Mouse (Mus musculus): ENCODE measurements around the gene Smg7. TPM values are rescaled to one million over a fixed set of nuclear protein-coding genes. Genes with fewer than 3 reads are reported as not detected.
"Not testable (repeated sequence)": the region's sequence is repeated elsewhere in the genome, so short reads cannot be mapped to it uniquely, and the experiment has no call there.

Smg7 gene
- polyA plus RNA-seq, 1 experiment from 2014 or later: 23.9 TPM

DNA sequence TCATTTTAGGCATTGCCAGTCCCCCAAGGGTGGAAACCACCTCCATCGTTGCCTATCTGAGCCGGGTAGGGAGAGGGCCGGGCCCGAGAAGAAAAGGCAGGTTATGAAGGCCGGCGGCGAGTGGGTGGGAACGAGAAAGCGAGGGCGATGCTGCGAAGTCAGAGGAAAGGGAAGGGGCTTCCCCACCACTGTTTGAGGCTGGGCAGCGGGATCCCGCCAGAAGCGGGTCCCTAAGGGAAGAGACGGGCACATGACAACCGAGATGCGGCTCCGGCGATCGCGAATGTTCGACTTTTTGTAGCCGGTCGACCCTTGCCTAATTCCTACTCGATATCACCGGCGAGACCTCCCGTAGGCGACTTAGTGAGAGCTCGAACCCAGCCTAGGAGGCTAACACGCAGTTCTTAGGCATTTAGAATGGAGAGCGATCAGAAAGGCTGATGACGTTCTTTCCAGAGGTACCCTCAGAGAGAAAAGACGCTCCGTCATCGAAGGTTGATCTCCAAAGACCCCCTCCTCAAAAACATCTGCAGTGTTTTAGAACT, 1.2 kb upstream of the Smg7 start:
- Histone ChIP-seq H3K4me3 (replicated peaks) (peak overlapping the region; percentile 66), H3K9me3 (no peaks in the 10 kb centered on the region), H3K9ac (peak overlapping the region; percentile 84), H3K4me2 (replicated peaks) (peak overlapping the region; percentile 99), H3K27me3 (replicated peaks) (no peaks in the 10 kb centered on the region), H3K4me1 (replicated peaks) (peaks cover 4% of the 10 kb centered on the region), H3K27ac (peak overlapping the region; percentile 98), H3K36me3 (no peaks in the 10 kb centered on the region)
- ATAC-seq: peak; percentile 19
- under 1% methylated on average over 36 of the region's 36 CpGs for WGBS

GRCm38 (mm10) chr1:152902665-152903516, 445 bp upstream of the Smg7 start:
- under 1% methylated on average over 47 of the region's 69 CpGs for WGBS
- H3K4me1 ChIP-seq (replicated peaks): peaks cover 4% of the 10 kb centered on the region
- H3K27me3 ChIP-seq (replicated peaks): no peaks in the 10 kb centered on the region
- H3K4me3 ChIP-seq (replicated peaks): peak overlapping the region; percentile 66
- peak; percentile 91 for ATAC-seq
- no peaks in the 10 kb centered on the region for H3K9me3 ChIP-seq
- peak overlapping the region; percentile 93 for H3K9ac ChIP-seq
- no peaks in the 10 kb centered on the region for H3K36me3 ChIP-seq
- H3K4me2 ChIP-seq (replicated peaks): peak overlapping the region; percentile 99
- H3K27ac ChIP-seq: peak overlapping the region; percentile 98

- H3K9ac ChIP-seq: peak overlapping the region; percentile 93
- peak overlapping the region; percentile 69 for H3K4me2 ChIP-seq (replicated peaks)
- no peaks in the 10 kb centered on the region for H3K9me3 ChIP-seq
- peaks cover 4% of the 10 kb centered on the region for H3K4me1 ChIP-seq (replicated peaks)
- WGBS: under 1% methylated on average over 6 of the region's 6 CpGs
- H3K36me3 ChIP-seq: no peaks in the 10 kb centered on the region
- no peak for ATAC-seq
- H3K4me3 ChIP-seq (replicated peaks): peak overlapping the region; percentile 66
- no peaks in the 10 kb centered on the region for H3K27me3 ChIP-seq (replicated peaks)
- H3K27ac ChIP-seq: peak overlapping the region; percentile 96; the same call in 1 of the 2 replicates
Observed at GRCm38 (mm10) chr1:152901419-152901764, 1.1 kb downstream of the Smg7 start.

GRCm38 (mm10) chr1:152888086-152888485, 14.4 kb downstream of the Smg7 start:
- H3K36me3 ChIP-seq; ATAC-seq; H3K9ac ChIP-seq; H3K9me3 ChIP-seq; H3K4me1 ChIP-seq (replicated peaks); H3K27me3 ChIP-seq (replicated peaks); H3K4me2 ChIP-seq (replicated peaks); H3K4me3 ChIP-seq (replicated peaks); H3K27ac ChIP-seq: not testable (repeated sequence)
- WGBS: 96% methylated on average over 3 of the region's 5 CpGs

DNA sequence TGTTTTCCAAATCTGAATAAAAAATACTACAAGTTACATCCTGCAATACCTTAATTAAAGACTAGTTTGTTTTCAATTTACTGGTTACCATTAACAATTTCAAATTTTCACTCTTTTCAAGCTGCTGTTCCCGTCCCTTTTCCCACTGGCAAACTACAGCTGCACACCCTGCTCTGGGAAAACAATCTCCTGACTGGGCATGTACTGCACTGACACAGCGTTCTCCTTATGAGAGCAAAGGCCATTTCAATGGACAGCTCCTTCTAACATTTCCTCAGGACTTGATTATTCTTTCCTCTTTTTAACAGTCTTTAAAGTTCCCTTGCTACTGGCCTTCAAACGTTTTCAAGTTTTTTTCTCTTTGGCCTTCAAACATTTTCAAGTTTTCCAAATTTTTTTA, 31.4 kb downstream of the Smg7 start:
- no peaks in the 10 kb centered on the region for H3K27me3 ChIP-seq (replicated peaks)
- no peak overlapping the region for H3K4me2 ChIP-seq (replicated peaks)
- H3K4me1 ChIP-seq (replicated peaks): no peaks in the 10 kb centered on the region
- no peak overlapping the region for H3K4me3 ChIP-seq (replicated peaks)
- H3K9ac ChIP-seq: no peak overlapping the region
- WGBS: 76% methylated on average over 3 of the region's 3 CpGs
- H3K9me3 ChIP-seq: no peaks in the 10 kb centered on the region
- ATAC-seq: no peak
- 0 out of 2 replicates have a peak, but pooled peaks cover 6% of the 10 kb centered on the region for H3K36me3 ChIP-seq
- H3K27ac ChIP-seq: no peak overlapping the region

GRCm38 (mm10) chr1:152869901-152870300, 32.5 kb downstream of the Smg7 start:
- H3K9ac ChIP-seq: no peak overlapping the region
- no peak overlapping the region for H3K27ac ChIP-seq
- H3K9me3 ChIP-seq: no peaks in the 10 kb centered on the region
- H3K27me3 ChIP-seq (replicated peaks): no peaks in the 10 kb centered on the region
- 78% methylated on average over 6 of the region's 6 CpGs for WGBS
- no peaks in the 10 kb centered on the region for H3K4me1 ChIP-seq (replicated peaks)
- H3K4me2 ChIP-seq (replicated peaks): no peak overlapping the region
- H3K4me3 ChIP-seq (replicated peaks): no peak overlapping the region
- ATAC-seq: no peak
- H3K36me3 ChIP-seq: 0 out of 2 replicates have a peak, but pooled peaks cover 6% of the 10 kb centered on the region

- ATAC-seq: no peak
- Histone ChIP-seq H3K4me3 (replicated peaks) (no peak overlapping the region), H3K9ac (no peak overlapping the region), H3K9me3 (no peaks in the 10 kb centered on the region), H3K4me1 (replicated peaks) (no peaks in the 10 kb centered on the region), H3K4me2 (replicated peaks) (no peak overlapping the region), H3K27ac (no peak overlapping the region), H3K27me3 (replicated peaks) (no peaks in the 10 kb centered on the region), H3K36me3 (peaks cover 40% of the 10 kb centered on the region)
- 95% methylated on average over 2 of the region's 2 CpGs for WGBS
Observed at GRCm38 (mm10) chr1:152846856-152847255, 55.6 kb downstream of the Smg7 start.

DNA sequence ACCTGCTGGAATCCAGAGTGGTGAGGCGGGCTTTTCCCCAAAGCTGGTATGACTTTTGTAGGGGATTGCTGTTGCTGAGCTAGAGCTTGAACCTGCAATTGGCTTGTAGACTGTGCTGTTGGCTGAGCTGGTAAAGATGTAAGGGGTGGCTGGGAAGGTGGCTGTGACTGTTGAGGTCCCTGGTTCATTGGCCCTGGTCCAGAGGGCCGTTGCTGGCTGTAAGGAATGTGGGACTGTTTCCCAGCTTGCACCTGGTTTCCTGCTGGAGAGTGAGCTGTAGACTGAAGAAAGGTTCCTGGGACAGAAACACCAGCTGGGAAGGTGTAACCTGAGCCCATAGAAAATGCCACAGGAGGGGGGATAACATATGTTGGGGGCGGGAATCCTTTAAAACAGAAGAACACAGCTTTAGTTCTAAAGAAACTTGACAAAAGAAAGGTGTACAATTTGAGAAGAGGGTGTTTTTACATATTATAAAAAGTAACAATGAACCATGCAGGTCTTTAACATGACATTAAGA, 57.2 kb downstream of the Smg7 start:
- WGBS: 74% methylated on average over 3 of the region's 3 CpGs
- Histone ChIP-seq H3K9ac (no peak overlapping the region), H3K4me3 (replicated peaks) (no peak overlapping the region), H3K4me1 (replicated peaks) (no peaks in the 10 kb centered on the region), H3K9me3 (no peaks in the 10 kb centered on the region), H3K36me3 (peaks cover 39% of the 10 kb centered on the region), H3K27ac (no peak overlapping the region), H3K27me3 (replicated peaks) (no peaks in the 10 kb centered on the region), H3K4me2 (replicated peaks) (no peak overlapping the region)
- no peak for ATAC-seq

DNA sequence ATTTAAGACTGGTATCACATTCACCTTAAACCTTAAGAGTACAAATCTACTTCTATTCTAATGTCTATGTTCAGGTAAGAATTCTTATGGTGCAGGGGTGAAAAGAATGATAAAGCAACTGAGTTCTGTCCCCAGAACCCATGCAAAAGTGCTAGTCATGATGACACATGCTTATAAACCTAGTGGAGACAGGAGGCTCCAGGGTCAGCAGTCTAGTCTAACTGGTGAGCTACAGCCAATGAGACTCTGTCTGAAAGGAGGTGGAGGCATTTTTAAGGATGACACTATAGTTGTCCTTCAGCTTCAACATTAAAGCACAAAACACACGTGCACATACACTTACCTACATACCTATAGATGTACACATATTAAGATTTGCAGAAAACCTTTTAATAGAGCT, 57.8 kb downstream of the Smg7 start:
- Histone ChIP-seq H3K9ac (no peak overlapping the region), H3K36me3 (peaks cover 44% of the 10 kb centered on the region), H3K4me2 (replicated peaks) (no peak overlapping the region), H3K27me3 (replicated peaks) (no peaks in the 10 kb centered on the region), H3K4me3 (replicated peaks) (no peak overlapping the region), H3K9me3 (no peaks in the 10 kb centered on the region), H3K27ac (no peak overlapping the region), H3K4me1 (replicated peaks) (no peaks in the 10 kb centered on the region)
- WGBS: 73% methylated on average over 1 of the region's 1 CpGs
- no peak for ATAC-seq

DNA sequence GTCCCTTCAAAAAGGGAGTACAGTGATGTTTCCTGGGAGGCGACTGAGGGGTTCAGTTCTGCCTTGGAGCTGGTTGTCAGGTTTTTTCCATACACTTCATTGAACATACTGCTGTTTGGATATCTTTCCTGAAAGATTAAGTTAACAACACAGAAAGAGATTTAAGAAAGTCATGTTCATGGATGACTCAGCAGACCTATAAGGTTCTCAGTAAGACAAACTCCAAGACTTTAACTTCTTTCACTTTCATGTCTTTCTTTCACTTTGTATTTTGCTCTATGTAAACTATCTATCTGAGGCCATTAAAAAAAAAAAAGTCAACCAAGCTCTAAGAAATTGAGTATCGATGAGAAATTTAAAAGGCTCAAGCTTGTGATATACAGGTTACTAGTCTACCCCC, 61.4 kb downstream of the Smg7 start:
- no peaks in the 10 kb centered on the region for H3K27me3 ChIP-seq (replicated peaks)
- H3K4me2 ChIP-seq (replicated peaks): no peak overlapping the region
- H3K4me3 ChIP-seq (replicated peaks): no peak overlapping the region
- 94% methylated on average over 2 of the region's 2 CpGs for WGBS
- ATAC-seq: no peak
- H3K9ac ChIP-seq: no peak overlapping the region
- H3K27ac ChIP-seq: no peak overlapping the region
- peaks cover 53% of the 10 kb centered on the region for H3K36me3 ChIP-seq
- H3K9me3 ChIP-seq: no peaks in the 10 kb centered on the region
- H3K4me1 ChIP-seq (replicated peaks): no peaks in the 10 kb centered on the region

- Histone ChIP-seq H3K9me3 (no peaks in the 10 kb centered on the region), H3K9ac (no peak overlapping the region), H3K36me3 (peaks cover 49% of the 10 kb centered on the region), H3K4me2 (replicated peaks) (no peak overlapping the region), H3K27me3 (replicated peaks) (no peaks in the 10 kb centered on the region), H3K4me1 (replicated peaks) (no peaks in the 10 kb centered on the region), H3K27ac (no peak overlapping the region), H3K4me3 (replicated peaks) (no peak overlapping the region)
- 90% methylated on average over 3 of the region's 3 CpGs for WGBS
- no peak for ATAC-seq
Observed at GRCm38 (mm10) chr1:152840343-152840742, 62.1 kb downstream of the Smg7 start.

DNA sequence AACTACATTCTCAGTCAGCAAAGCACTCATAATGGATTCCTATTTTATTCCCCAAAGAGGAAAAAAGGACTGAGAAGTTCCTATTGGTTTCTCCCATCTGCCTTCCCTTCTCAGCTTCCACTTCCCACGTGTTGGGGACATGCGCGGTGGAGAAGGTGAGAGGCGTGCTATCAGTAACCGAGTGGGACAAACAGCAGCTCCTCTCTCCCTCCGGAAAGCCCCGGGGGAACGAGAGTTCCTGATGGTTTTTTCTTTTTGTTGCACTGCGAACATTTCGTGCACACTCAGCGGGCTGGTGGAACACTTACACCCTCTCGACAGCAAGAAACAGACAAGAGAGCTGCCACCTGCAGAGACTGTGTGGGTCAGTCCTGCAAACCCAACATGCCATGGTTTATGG, 63.6 kb downstream of the Smg7 start:
- Histone ChIP-seq H3K9me3 (no peaks in the 10 kb centered on the region), H3K4me1 (replicated peaks) (no peaks in the 10 kb centered on the region), H3K4me3 (replicated peaks) (no peak overlapping the region), H3K27ac (no peak overlapping the region), H3K9ac (no peak overlapping the region), H3K36me3 (peaks cover 37% of the 10 kb centered on the region), H3K4me2 (replicated peaks) (no peak overlapping the region), H3K27me3 (replicated peaks) (no peaks in the 10 kb centered on the region)
- ATAC-seq: no peak
- WGBS: 91% methylated on average over 12 of the region's 12 CpGs
